Mouse (Mus musculus): ENCODE data around the gene Fgd1.

DNA sequence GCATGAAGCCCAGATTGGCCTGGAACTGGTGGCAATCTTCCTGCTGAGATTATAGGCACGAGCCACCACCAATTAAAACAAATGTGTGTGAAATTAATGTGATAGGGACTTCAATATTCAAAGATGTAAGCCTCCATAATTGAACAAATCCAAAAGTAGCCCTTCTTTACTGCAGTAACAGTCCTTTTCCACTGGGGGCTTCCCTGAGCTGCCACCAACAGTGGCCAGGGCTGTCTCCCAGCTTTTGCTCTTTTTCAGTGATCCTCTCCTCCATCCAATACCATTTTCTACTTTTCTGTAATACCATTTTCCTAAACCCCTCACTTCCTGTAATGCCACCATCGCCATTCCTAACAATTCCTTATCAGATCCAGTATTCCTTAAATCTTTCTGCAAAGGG is 71.5 kb downstream of the Fgd1 start:
- peak; percentile 38 for TF ChIP-seq CTCF (IDR thresholded peaks at IDR 0.05; ENCODE audit: low read depth)
- TF ChIP-seq EP300 (IDR thresholded peaks at IDR 0.05; ENCODE audit: low read depth): no peak
